Mouse (Mus musculus): ENCODE results near the gene Rai14.

GRCm38 (mm10) chr15:10648372-10649109 lies 65.9 kb downstream of the Rai14 start:
- TF ChIP-seq CTCF (IDR thresholded peaks at IDR 0.05; ENCODE audit: extremely low read depth, insufficient read length, insufficient replicate concordance, low read depth, low read length) (no peak), POLR2A (IDR thresholded peaks at IDR 0.05; ENCODE audit: low read depth, low read length) (no peak)

Measured in small intestine, adult 2 months (tissue).